Mouse (Mus musculus): ENCODE measurements around the gene Pla2g2f.

DNA sequence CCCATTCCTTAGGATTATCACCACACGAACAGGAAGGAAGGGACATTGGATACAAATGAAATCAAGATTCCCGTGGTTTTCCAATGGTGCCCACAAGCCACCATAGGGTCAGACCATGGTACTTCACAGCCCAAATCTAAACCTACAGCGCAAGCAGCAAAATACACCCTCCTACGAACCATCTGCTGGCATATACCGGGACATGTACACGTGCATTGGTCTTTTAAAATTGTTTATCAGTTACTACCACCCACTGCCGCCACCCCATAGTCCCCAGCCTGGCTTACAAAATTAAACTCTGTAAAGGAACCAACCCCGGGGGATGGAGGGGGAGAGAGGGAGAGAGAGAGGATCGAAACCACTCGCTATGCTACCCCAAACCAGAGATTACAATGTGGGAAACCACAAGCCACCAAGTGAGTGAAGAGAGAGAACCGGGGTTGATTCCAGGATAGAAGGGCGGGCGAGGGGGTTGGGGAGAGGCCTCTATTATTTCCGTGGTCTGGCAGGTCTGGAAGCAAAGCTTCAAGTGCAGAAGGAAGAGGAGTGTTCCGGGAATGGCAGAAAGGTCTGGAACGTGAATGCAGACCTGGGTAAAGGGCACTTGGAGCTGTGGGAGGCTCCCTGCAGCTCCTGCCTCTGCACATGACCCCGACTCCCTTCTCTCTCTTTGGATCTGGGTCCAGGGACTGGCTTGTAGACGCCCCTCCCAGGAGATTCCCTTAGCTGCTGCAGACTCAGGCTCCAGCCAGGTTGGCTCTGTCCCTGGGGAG, 32.9 kb downstream of the Pla2g2f start, which contains the start of gene Pla2g2c:
- TF ChIP-seq CTCF (IDR thresholded peaks at IDR 0.05; ENCODE audit: borderline replicate concordance, insufficient read depth, low read depth, low read length) (no peak), POLR2A (IDR thresholded peaks at IDR 0.05; ENCODE audit: borderline replicate concordance, insufficient read depth, low read length) (no peak)
